8 mouse cellular contexts compared by ENCODE assay signal in the genomic region with DNA sequence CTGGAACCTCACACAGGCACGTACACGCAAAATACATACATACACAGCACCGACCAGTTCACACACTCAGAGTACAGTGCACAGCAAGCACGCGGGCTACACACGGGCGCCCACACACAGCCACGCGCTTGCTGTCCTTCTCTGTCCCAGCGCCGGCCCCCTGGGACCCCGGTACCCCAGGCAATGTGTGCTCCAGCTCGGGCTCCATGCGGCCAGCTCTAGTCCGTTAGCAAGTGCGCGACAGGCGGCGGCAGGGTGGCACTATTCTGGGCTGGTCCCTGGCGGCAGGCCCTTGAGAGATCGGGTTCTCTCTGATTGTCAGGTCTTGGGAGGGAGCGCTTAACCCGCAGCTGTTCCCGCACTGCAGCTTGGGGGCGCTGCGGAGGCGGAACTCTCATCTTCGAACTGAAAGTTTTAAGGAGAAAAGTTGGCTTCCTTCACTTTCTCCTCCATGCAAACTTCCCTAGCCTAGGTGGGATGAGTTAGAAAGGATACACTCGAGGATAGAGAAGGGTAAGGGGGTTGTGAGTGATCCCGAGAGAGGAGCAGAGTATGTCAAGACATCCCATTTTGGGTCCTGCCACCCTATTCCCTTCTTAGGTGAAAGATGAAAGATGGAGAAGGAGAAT. TPM values are rescaled to one million over a fixed set of nuclear protein-coding genes. Genes with fewer than 3 reads are reported as not detected.
DNase-seq lines count a peak whose midpoint lies in the region; ATAC-seq lines count a peak whose summit lies in the region.

A gene (minus strand): TSS at position 579 of the 629 bp plus-strand sequence.

- peak; percentile 40 to 46 for DNase-seq in right cerebral cortex, adult 2 months (ENCODE audit: low spot score in 2 of 2)
- DNase-seq in right cerebral cortex, postnatal 36 days (ENCODE audit: low spot score in 2 of 2): no peak
- DNase-seq in embryo, embryonic 10.5 days (ENCODE audit: low spot score): peak; percentile 75
- DNase-seq in kidney, adult 11 months: peak; percentile 60
- DNase-seq in naive thymus-derived CD4-positive, alpha-beta T cell, adult 2 months (ENCODE audit: low read depth): peak; percentile 21
- DNase-seq in thymus, postnatal 10 days (ENCODE audit: low spot score in 2 of 2): peak; percentile 9 to 46

- H3K9ac ChIP-seq in liver, embryonic 12.5 days: no peak within 1 kb of the TSS

- H3K4me1 ChIP-seq in liver, embryonic 12.5 days: 0 out of 2 replicates have a peak, but pooled peaks cover 3% of the 10 kb centered on the region

- H3K9me3 ChIP-seq in liver, embryonic 12.5 days (replicated peaks): no peaks in the 10 kb centered on the region

- H3K4me2 ChIP-seq in liver, embryonic 12.5 days: peak within 1 kb of the TSS; percentile 58

- H3K36me3 ChIP-seq in liver, embryonic 12.5 days: no peaks in the 10 kb centered on the region

- no peak within 1 kb of the TSS for H3K27ac ChIP-seq in liver, embryonic 12.5 days

- peak within 1 kb of the TSS; percentile 24; the same call in 1 of the 2 replicates for H3K4me3 ChIP-seq in liver, embryonic 12.5 days

- H3K27me3 ChIP-seq in liver, embryonic 12.5 days (replicated peaks): peaks cover 35% of the 10 kb centered on the region

- ATAC-seq in granulocyte monocyte progenitor cell, adult 5-6 weeks (replicated peaks; ENCODE audit: poor library complexity, severe bottlenecking): peak; percentile 83
- peak; percentile 57; the same call in 1 of the 2 replicates for ATAC-seq in liver, embryonic 12.5 days

- WGBS in liver, embryonic 12.5 days (ENCODE audit: insufficient replicate concordance): 9% methylated on average over 30 of the region's 30 CpGs

RNA-seq across cellular contexts. Expression of the gene that starts here (rescaled TPM):
- total RNA-seq in granulocyte monocyte progenitor cell, adult 5-6 weeks (2014; fragmentation: Nextera tagmentation): not detected in 2 replicates
- not detected in 2 replicates for total RNA-seq in granulocyte monocyte progenitor cell, adult 5-6 weeks (2017)
- 0.13 TPM in 1 of 2 replicates, not detected in the other for polyA plus RNA-seq in liver, embryonic 12.5 days (2016; fragmentation: Nextera tagmentation; extraction: Ambion mirVana)

Comparison
In these comparisons a context has a peak if more than half of its experiments do, and no peak if none do; other contexts are left out.
1. DNase-seq: peak in right cerebral cortex, adult 2 months (2 of 2), embryo, embryonic 10.5 days (single experiment), kidney, adult 11 months (single experiment), naive thymus-derived CD4-positive, alpha-beta T cell, adult 2 months (single experiment) and thymus, postnatal 10 days (2 of 2); none in right cerebral cortex, postnatal 36 days (0 of 2).
2. Peak in ATAC-seq in granulocyte monocyte progenitor cell, adult 5-6 weeks; RNA of the gene not detected or under 1 TPM.
3. Peak in ATAC-seq, H3K4me3 ChIP-seq and H3K4me2 ChIP-seq in liver, embryonic 12.5 days; RNA of the gene not detected or under 1 TPM.